Mouse (Mus musculus): ENCODE data around the gene Ccdc121.

DNA sequence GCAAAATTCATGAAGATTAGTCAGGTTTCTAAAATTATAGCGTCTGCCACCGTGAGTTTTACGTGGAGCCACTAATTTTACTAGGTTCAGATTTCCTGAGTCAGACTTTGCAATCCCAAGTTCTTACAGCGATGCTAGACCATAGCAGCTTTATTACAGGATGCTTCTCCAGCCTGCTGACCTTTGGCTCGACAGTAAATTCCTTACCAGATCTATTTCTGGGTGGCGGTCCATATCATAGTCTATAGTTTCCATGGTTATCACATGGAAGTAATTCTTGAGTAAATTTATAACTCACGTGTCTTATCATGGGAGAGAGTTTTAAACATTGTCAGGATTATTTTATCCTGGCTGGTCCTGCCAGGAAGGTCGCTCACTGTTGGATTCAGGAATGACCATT lies 41.8 kb downstream of the Ccdc121 start:
- no peak for TF ChIP-seq MAFK (IDR thresholded peaks at IDR 0.05; ENCODE audit: insufficient read depth, low read depth, low read length)
- no peak for TF ChIP-seq ZNF384 (IDR thresholded peaks at IDR 0.05; ENCODE audit: low read depth, low read length)
